Mouse (Mus musculus): ENCODE results near the gene Pdgfa.

DNA sequence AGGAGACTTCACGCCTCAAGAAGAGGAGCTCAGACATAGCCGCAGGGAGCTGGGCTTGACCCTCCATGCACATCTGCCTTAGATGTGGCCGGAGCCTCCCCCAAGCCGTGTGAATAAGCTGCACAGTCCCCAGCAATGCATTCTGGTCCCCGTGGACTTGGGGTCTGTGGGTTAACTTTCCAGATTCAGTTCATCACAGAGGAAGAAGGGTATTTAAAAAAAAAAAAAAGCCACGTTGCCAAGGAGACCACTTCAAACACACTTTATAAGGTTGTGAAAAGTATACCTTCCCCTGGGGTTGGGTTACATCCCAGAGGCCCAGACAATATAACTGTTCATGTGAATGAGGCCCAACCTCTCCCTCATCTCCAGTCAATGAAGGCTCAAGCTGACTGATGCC, 37.6 kb upstream of the Pdgfa start:
- TF ChIP-seq POLR2A (IDR thresholded peaks at IDR 0.05; ENCODE audit: borderline replicate concordance, extremely low read depth, low read depth, low read length), result no peak
- TF ChIP-seq CTCF (IDR thresholded peaks at IDR 0.05; ENCODE audit: insufficient read depth, low read length), result no peak
